Mouse (Mus musculus): ENCODE data around the gene Gdf2. TPM values are rescaled to one million over a fixed set of nuclear protein-coding genes. Genes with fewer than 3 reads are reported as not detected.
A peak's percentile ranks its signal among the peaks of the same experiment; 100 is the strongest.

The Gdf2 gene
- total RNA-seq, 1 experiment from 2014 or later = not detected

DNA sequence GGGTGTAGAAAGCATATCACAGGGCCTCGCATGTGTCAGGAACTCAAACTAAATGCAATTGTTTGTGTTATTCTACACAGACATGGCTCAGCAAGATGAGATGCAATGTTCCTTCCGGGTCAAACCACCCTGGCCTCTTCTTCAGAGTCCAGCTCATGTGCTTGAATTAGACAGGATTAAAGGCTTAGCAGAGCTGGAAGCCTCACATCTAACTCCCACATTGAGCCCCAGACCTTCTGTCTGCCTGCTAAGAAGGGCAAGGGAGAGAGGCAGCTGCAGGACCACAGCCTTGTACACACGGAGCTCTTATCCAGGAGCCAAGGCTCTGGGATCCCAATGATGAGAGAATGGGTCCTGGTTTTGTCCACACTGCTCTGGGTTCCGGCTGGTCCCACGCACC is 12.9 kb downstream of the Gdf2 start, which contains the start of gene Rbp3:
Gene Rbp3 (plus strand): TSS at position 243 of the 400 bp plus-strand sequence.
- ATAC-seq (replicated peaks; ENCODE audit: low read depth, poor library complexity, severe bottlenecking) = no peak

DNA sequence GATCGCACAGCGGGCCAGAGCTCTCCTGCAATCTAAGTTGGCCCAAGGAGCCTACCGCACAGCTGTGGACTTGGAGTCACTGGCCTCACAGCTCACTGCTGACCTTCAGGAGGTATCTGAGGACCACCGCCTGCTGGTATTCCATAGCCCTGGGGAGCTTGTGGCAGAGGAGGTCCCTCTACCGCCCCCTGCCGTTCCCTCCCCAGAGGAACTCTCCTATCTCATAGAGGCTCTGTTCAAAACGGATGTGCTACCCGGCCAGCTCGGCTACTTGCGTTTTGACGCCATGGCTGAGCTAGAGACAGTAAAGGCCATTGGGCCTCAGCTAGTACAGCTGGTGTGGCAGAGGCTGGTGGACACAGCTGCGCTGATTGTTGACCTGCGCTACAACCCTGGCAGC is 15.2 kb downstream of the Gdf2 start:
- ATAC-seq (replicated peaks; ENCODE audit: low read depth, poor library complexity, severe bottlenecking) = no peak

DNA sequence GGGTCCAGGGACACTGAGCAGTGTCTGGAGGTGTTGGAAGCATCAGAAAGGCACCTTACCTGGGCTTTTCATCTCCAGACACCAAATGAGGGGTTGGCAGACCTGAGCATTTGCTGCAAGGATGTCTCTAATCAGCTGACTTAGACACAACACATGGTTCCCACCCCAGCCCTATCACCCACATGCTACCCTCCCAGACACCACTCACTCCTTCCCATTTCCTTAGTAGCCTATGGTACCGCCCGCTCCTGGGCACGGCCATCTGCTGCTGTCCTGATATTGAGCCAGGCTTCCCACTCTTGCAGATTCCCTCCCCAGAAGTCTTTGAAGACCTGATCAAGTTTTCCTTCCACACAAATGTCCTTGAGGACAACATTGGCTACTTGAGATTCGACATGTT is 17.3 kb downstream of the Gdf2 start:
- ATAC-seq (replicated peaks; ENCODE audit: low read depth, poor library complexity, severe bottlenecking) = no peak

DNA sequence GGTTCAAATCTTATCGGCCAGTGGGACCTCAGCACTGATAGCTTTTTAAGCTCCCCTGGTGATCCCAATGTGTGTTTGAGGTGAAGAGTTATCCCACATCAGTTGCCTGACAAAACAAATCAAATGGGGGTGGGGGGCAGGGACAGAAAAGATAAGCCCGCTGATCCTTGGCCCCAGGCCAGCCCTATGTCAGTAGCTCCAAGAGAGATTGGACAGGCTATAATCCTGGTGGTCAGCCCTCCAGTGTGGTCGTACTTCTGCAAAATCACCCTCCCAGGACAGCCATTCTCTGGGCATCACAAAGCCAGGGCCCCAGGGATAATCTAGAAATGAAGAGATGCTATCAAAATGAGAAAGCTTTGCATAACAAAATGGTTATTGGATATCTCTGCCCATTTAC is 18.0 kb downstream of the Gdf2 start:
- no peak for ATAC-seq (replicated peaks; ENCODE audit: low read depth, poor library complexity, severe bottlenecking)

DNA sequence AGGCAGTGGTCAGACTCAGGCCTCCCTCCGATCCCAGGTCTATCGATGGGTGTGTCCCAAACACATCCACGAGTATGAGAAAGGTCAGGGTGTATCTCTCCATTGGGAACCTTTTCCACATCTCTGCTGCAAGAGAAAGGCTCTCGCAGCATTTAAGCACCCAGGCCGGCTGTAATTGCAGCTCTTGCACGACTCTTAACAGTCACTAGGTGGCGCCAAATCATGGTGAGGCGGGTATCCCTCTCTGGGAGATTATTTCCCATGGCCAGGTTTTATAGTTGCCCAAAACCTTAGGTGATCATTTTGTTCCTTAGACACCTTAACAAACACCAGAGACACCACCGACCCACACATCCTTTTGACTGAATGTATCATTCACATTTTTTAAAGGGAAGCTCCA is 18.5 kb downstream of the Gdf2 start:
- ATAC-seq (replicated peaks; ENCODE audit: low read depth, poor library complexity, severe bottlenecking) = peak; percentile 71; the same call in 1 of the 2 replicates

DNA sequence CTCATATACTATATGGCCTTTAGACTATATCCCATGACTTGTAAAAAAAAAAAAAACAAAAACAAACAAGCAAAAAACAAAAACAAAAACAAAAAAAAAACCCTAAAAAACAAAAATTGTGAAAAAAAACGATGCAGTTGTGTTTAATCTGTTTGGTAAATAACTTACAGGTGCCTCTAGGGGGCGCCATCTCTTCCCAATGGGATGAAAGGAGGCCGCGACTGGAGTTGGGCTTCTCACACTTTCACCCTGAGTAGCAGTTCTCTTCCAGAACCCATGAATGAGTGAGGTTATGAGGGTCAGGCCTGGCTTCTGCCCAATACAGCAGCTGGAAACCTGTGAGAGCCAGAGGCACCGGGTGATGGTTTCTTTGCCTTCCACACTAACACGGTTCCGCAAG is 24.8 kb downstream of the Gdf2 start:
- ATAC-seq (replicated peaks; ENCODE audit: low read depth, poor library complexity, severe bottlenecking) = no peak

DNA sequence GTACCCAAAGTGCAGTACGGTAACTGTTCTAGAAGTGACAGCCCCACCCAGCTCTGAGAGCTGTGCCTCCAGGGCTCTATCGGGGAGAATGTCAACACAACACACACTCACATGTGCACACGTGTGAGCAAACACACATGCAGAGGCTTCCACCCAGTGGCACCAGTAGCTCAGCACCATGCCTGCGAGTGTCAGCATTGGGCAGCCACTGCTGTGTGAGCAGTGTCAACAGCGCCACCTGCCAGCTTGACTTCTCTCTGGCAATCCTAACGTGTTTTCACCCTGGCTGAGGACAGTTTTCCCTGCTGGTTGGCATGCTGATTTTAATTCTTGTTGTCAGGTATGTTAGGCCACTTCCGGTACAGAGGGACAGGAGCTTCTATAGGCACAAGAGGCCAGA is 31.8 kb downstream of the Gdf2 start:
- no peak for ATAC-seq (replicated peaks; ENCODE audit: low read depth, poor library complexity, severe bottlenecking)

DNA sequence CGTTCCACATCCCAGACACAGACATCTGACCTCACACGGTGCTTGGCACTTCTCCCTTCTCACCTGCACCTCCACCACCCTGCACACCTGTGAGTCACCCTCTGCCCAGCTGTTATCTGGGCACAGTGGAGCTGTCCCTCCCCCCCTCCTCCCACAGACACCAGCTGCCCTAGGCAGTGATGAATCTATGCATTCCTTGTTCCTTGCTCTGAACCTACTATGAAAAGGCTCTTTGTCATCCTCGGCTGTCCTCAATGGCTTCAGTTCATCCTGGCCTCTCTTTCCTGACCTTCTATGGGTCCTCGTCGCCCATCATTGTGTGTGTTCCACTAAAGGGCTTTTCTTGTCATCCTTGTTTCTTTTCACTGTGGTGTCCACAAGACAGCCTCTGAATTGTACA is 33.9 kb downstream of the Gdf2 start:
- no peak for ATAC-seq (replicated peaks; ENCODE audit: low read depth, poor library complexity, severe bottlenecking)

DNA sequence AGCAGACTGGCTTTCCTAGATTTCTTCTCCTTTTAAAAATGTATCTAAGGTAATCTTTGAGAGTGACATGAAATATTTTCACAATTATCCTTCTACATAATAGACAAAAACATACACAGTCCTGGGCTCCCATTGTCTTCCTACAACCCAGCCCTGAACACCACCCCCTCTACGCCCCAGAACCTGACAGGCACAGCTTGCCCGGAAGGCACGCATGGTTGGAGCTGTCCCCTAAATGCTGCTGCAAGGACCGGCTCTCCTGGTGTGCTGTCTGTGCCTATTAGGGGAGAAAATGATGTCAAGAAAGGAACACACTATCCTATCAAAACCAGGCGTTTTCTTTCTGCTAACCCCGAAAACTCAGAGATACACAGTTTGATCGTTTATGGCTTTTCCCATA is 36.9 kb downstream of the Gdf2 start:
- no peak for ATAC-seq (replicated peaks; ENCODE audit: low read depth, poor library complexity, severe bottlenecking)

DNA sequence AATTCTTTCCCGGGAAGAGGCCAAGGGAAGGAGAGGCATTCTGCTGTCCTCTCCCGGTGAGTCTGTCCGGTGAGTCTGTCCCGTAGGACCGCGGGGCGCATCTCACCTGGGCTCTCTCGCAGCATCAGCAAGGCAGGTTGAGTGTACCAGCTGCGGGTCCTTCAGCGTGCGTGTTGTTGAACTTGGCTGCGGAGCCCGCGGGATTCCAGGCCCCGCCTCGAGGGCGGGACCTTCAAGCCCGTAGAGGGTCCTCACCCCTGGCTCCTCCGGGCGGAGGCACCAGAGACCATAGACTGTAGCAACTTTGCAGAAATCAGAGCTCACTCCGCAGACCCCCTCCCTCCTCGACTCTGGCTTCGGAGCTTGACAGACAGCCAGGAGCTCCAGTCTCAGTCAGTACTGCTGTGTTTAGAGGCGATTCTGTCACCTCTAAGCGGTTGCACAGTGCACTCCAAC is 37.8 kb downstream of the Gdf2 start, which contains the start of gene Zfp488:
Gene Zfp488 (minus strand): TSS at position 161 of the 456 bp plus-strand sequence.
- ATAC-seq (replicated peaks; ENCODE audit: low read depth, poor library complexity, severe bottlenecking) = no peak

DNA sequence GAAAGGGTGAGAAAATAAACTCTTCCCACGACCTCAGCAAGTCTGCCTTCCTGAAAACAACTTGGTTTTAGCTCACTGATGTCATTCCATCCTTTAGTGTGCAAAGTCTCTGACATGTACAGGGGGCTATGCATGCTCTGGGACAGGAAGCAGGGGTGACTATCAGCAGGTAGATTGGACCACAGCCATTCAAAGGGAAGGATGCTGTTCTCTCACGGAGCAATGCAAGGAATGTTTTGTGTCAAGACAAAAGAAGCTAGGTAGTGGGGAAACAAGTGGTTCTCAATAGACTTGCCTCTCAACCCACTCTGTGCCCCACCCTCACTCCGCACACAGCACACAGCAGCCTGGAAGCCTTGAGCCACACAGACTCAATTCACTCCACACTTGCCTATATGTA is 48.4 kb downstream of the Gdf2 start:
- ATAC-seq (replicated peaks; ENCODE audit: low read depth, poor library complexity, severe bottlenecking) = no peak

DNA sequence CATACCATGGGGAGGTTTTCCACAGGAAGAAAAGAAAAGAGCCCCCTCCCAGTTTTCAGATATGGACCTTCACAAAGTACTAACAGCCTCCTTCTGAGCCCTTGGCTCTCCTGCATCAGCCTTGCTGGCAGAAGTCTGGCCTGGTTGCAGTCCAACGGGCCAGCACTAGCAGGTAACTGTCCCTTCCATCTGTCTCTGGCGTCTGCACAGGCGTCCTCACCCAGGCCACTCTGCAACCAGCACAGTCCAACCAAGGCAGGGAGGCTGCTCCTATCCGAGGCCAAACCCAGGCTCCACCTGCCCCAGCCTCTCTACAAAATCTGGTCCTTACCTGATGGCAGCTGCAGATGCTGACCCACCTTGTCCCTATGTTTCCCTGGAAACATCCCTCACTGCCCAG is 51.1 kb downstream of the Gdf2 start:
- no peak for ATAC-seq (replicated peaks; ENCODE audit: low read depth, poor library complexity, severe bottlenecking)

DNA sequence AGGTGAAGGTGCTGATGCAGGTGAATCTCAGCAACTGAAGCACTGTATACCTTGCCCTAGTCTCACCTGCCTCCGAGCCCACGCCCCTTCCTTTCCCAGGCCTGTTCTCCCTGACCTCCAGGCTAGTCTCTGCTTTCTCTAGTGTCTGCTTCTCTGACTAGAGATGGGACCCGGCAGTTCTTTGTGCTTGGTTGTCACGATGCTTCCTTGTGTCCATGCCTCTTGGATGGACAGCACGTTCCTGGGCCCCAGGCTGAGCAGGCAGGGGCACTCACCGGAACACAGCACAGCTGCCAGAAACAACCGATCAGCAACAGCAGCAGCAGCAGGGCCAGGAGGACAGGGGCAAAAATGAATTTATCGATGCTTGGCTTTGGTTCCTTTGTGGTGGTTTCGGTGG is 52.2 kb downstream of the Gdf2 start:
- no peak for ATAC-seq (replicated peaks; ENCODE audit: low read depth, poor library complexity, severe bottlenecking)

DNA sequence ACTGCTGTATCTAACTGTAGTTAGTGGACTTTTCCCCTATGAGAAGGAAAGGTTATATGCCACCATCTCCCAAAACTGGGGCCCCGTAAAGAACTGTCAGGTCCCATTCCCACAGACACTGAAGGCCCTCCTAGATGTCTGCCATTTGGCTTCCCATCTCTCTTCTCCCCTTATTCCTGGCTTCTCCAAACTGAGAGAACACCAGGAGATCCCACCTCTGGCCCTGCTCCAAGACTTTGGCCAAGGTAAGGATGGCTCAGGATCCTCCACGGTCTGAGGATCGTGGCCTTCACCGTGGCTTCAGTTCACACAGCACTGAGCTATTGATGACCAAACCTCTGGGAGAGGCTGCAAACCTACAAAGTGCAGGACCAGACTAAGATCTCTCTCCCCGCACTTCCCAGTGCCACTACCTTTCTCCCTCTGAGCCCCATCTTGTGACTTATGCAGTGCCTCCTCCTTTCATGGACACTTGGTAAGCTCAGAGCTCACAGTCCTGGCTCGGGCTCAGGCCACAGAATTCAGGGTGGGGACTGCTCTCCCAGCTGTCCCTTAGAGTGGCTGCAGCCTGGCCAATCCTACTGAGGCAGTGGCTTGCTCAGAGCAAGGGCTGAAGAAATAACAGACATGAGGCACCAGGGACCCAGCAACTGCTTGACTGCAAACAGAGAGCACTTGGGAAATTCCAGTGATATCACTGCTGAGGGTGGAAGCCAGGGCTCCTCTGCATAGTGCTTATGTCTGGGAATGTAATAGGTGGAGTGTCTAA is 52.9 kb downstream of the Gdf2 start:
- no peak for ATAC-seq (replicated peaks; ENCODE audit: low read depth, poor library complexity, severe bottlenecking)

Other genes with a start within 250 kb of the Gdf2 start
- not detected in 2 replicates for gene Gdf10, start 17.5 kb upstream of the Gdf2 start, total RNA-seq (2017)
- gene Rbp3, start 13.0 kb downstream of the Gdf2 start, total RNA-seq (2017) = not detected in 2 replicates
- gene Zfp488, start 37.7 kb downstream of the Gdf2 start, total RNA-seq (2017) = 0.15 TPM in 1 of 2 replicates, not detected in the other
- gene Gm30083, start 74.1 kb downstream of the Gdf2 start, total RNA-seq (2017) = not detected in 2 replicates
- not detected in 2 replicates for gene Gm5460, start 75.7 kb downstream of the Gdf2 start, total RNA-seq (2017)
- gene Antxrl, start 111.7 kb downstream of the Gdf2 start, total RNA-seq (2017) = not detected in 2 replicates
- not detected in 2 replicates for gene Anxa8, start 144.9 kb downstream of the Gdf2 start, total RNA-seq (2017)
- gene A630023A22Rik, start 161.7 kb downstream of the Gdf2 start, total RNA-seq (2017) = not detected in 2 replicates
- gene Npy4r, start 211.4 kb downstream of the Gdf2 start, total RNA-seq (2017) = not detected in 2 replicates